ENCODE assay signal across 8 mouse cellular contexts in the genomic region with DNA sequence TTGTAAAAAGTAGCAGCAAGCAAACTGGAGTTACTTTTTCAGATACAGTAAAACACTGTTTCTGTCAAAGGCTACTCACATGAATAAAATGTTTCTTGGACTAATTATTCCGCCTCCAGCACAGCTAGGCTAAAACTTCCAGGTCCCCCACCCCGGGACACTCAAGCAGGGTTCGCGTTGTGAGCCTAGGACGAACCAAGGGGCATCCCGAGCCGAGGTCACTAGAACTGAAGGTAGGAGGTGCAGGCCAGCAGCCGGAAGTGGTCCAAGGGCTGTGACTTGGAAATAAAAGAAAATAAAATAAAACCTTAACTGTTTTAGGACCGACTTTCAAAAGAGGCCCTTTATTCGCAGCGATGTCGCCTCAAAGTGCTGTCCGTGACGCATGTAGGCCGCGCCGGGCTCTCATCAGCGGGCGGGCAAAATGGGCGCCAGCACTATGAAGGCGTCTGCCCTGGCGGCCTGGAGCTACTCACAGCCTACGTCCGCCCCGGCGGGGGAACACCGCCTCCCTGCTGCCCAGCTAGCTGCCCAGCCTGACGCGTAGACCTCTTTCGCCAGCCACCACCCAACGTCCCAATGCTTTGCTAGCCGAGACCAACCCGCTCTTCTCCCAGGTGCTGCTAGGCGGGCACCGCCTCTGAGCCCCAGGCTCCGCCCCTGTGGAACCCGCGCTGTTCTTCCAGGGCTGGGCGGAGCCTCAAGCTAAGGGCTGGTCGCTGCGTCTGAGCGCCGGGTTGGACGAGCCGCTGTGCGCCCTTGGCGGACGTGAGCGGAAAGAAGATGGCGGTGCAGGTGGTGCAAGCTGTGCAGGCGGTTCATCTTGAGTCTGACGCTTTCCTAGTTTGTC. TPM values are rescaled to one million over a fixed set of nuclear protein-coding genes. Genes with fewer than 3 reads are reported as not detected.
DNase-seq lines count a peak whose midpoint lies in the region; ATAC-seq lines count a peak whose summit lies in the region.

A gene (minus strand): TSS at position 649 of the 850 bp plus-strand sequence.
A gene (minus strand): TSS at position 653 of the 850 bp plus-strand sequence.
A gene (plus strand): TSS at position 693 of the 850 bp plus-strand sequence.

- WGBS in intestine, embryonic 14.5 days, result 12% methylated on average over 52 of the region's 52 CpGs

- H3K36me3 ChIP-seq in intestine, embryonic 14.5 days (ENCODE audit: control insufficient read depth, insufficient read depth, low read length), result no peaks in the 10 kb centered on the region

- peak; percentile 100 for ATAC-seq in intestine, embryonic 14.5 days (replicated peaks; ENCODE audit: low FRiP score, low TSS enrichment, low read depth)

- no peaks in the 10 kb centered on the region for H3K9me3 ChIP-seq in intestine, embryonic 14.5 days (ENCODE audit: control insufficient read depth, low read length)

- DNase-seq in adrenal gland, adult (ENCODE audit: inconsistent age in 2 of 2, low spot score in 1 of 2), result peak; percentile 92 to 95
- DNase-seq in embryo, embryonic 10.5 days (ENCODE audit: low spot score), result peak; percentile 91
- DNase-seq in gastrocnemius, postnatal 14 days, result peak; percentile 87
- DNase-seq in intestine, embryonic 14.5 days (ENCODE audit: low spot score), result peak; percentile 83
- DNase-seq in left cerebral cortex, postnatal 14 days (ENCODE audit: low spot score in 2 of 2), result peak; percentile 82 to 84
- DNase-seq in mesoderm, embryonic 11.5 days (ENCODE audit: low read depth, low spot score), result peak; percentile 91
- DNase-seq in right cerebral cortex, postnatal 36 days (ENCODE audit: low spot score in 2 of 2), result peak; percentile 79 to 80
- peak; percentile 87 for DNase-seq in yolk sac, embryonic 10.5 days (ENCODE audit: low spot score)

- H3K27me3 ChIP-seq in intestine, embryonic 14.5 days (replicated peaks; ENCODE audit: control insufficient read depth, insufficient read depth, low read length), result no peaks in the 10 kb centered on the region

- peak within 1 kb of the TSS; percentile 47 for H3K4me3 ChIP-seq in intestine, embryonic 14.5 days (ENCODE audit: low read depth, low read length)

- intact Hi-C loops in gastrocnemius, postnatal 14 days (cut with DNase I; ENCODE audit: low total_unique reads), result no loop called here
- intact Hi-C loops in left cerebral cortex, postnatal 14 days (cut with DNase I), result no loop called here

- peak within 1 kb of the TSS; percentile 81 for H3K27ac ChIP-seq in intestine, embryonic 14.5 days (ENCODE audit: low read depth)

- no peaks in the 10 kb centered on the region for H3K4me1 ChIP-seq in intestine, embryonic 14.5 days (replicated peaks; ENCODE audit: control insufficient read depth, insufficient read depth, low read length)

- peak within 1 kb of the TSS; percentile 67 for H3K9ac ChIP-seq in intestine, embryonic 14.5 days (ENCODE audit: low read length)

- peak within 1 kb of the TSS; percentile 54 for H3K4me2 ChIP-seq in intestine, embryonic 14.5 days (ENCODE audit: low read length)

RNA-seq across cellular contexts. Expression of the first gene that starts in this region (rescaled TPM):
- 1 to 10 TPM; 2.8 to 4.6 TPM for total RNA-seq in gastrocnemius, postnatal 14 days (2021)
- 23.7 and 24.3 TPM in 2 replicates for polyA plus RNA-seq in intestine, embryonic 14.5 days (2014; fragmentation: Nextera tagmentation; extraction: Ambion mirVana)
- 10 to 100 TPM; 10.5 to 12.2 TPM for total RNA-seq in left cerebral cortex, postnatal 14 days (2021)

RNA-seq across cellular contexts. Expression of the second gene that starts in this region (rescaled TPM):
- total RNA-seq in gastrocnemius, postnatal 14 days (2021), result 1 to 10 TPM; 1.5 to 3.3 TPM
- polyA plus RNA-seq in intestine, embryonic 14.5 days (2014; fragmentation: Nextera tagmentation; extraction: Ambion mirVana), result 10.6 and 12.3 TPM in 2 replicates
- 1 to 10 TPM; 5.6 to 7.9 TPM for total RNA-seq in left cerebral cortex, postnatal 14 days (2021)

RNA-seq across cellular contexts. Expression of the third gene that starts in this region (rescaled TPM):
- 10 to 100 TPM; 14.8 to 17.0 TPM for total RNA-seq in gastrocnemius, postnatal 14 days (2021)
- polyA plus RNA-seq in intestine, embryonic 14.5 days (2014; fragmentation: Nextera tagmentation; extraction: Ambion mirVana), result 64.9 and 70.2 TPM in 2 replicates
- 10 to 100 TPM; 34.0 to 41.9 TPM for total RNA-seq in left cerebral cortex, postnatal 14 days (2021)

Comparison
In these comparisons a context has a peak if more than half of its experiments do, and no peak if none do; other contexts are left out.
1. Peak in every context shown above with its lines: DNase-seq, ATAC-seq, H3K4me3 ChIP-seq and H3K27ac ChIP-seq.